Mouse (Mus musculus) brain, adult 2 months (tissue): ENCODE results near the gene Tpra1.

Experiments used
- DNase-seq: peaks from one replicate; pipeline ENCODE4 v3.0.0; 2011; ENCODE audit warnings: low read depth, low spot score

Tpra1 gene

DNA sequence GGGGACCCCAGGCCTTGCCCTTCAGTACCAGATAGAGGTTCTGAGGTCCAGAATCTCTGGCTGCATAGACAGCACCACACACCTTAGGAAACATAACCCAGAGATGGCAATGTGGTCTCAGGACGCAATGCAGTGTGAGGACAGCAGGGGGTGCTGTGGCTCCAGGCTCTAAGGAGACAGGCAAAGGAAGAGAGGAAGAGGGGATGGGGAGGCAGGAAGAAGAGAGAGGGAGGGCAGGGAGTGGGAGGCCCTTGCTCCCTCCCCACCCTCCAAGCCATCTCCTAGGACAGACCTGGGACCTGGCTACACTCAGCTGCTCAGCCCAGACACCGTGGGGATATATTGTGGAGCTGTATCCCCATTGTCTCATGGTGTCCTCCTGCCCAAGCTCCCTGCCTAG is 25.5 kb downstream of the Tpra1 start:
- peak; percentile 90 for DNase-seq

DNA sequence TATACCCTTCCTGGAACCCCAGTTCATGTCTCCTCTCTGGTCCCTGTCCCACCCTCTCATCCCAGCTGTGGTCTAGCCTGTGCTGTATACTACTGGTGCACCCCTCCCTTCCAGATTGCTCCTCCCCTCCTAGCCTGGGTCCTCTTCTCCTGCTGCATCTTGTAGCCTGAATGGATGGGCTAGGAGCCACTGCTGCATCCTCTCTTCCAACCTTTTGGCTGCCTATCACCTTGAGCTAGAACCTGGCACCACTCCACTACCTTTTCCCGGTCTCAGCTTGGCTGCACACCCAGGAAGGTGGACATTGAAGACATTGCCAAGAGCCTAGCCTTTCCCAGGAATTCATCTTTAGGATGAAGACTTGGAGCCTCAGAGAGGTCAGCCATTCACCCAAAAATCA is 26.0 kb downstream of the Tpra1 start:
- no peak for DNase-seq

DNA sequence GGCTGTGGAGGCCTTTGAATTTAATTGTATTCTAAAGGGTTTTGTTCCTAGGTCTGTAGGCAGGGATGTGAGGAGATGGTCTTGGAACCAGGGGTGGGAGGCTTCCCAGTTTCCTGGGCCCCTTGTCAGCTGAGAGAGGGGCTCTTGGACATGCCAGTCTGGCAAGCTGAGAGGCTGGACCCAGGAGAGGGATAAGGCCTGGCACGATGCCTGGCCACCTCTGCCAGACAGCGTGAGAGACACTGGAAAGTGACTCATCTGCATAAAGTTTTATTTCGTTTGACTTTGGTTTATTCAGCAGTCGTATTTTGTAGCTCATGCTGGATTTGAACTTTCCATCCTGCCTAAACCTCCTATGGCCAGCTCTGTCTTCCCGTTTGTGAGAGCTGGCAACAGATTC is 26.5 kb downstream of the Tpra1 start:
- no peak for DNase-seq

DNA sequence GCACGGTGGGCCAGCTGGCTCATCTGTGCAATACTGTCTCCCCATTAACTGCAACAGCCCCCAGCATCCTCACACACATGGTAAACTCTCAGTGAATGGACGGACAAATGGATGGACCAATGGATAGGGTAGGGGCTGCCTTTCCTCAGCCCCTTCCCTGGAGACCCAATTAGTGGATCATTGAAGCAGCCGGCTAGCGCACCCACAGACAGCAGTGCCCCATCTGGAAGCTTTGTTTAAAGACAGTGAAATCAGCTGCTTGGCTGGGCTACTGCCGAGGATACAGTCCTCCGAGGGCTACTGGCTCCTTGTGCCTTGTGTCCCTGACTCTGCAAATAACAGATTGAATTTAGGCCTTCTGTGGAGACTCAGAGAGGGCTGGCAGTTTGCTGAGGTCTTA is 27.4 kb downstream of the Tpra1 start:
- DNase-seq: no peak

DNA sequence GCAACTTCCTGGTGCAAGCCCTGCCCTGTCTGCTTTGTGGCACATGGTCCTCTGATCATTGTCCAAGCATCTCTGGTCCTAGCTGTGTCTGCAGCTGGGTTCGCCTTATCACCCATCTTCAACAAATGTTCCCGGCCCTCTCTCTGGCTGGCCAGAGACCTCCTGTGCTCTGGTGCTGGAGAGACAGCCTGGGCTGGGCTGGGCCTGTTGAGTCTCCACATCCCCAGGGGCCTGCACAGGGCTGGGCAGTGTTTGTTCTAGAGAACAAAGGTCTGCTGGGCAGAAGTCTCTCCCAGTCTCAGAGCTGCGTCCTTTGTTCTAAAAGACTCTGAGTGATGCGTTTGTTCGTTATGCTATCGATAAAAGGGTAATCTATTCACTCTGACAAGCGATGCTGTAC is 28.0 kb downstream of the Tpra1 start:
- DNase-seq: no peak

DNA sequence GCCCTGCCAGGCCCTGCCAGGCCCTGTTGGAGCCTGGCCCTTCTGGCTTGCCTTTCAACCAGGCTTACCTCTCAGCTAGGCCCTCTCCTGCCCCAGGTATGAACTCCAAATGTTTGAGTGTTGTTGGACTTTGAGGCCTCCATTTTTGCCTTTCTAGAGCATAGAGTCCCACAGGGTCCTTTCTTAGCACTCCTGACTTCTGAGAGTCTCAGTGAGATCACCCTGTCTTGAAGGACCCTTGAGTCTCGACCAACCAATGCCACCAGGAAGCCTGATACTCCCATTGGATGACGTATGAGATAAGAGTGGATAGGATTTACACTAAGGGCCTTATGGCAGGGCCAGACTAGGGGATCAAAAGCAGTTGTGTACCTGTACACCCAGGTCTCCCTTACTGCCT is 29.4 kb downstream of the Tpra1 start:
- no peak for DNase-seq

DNA sequence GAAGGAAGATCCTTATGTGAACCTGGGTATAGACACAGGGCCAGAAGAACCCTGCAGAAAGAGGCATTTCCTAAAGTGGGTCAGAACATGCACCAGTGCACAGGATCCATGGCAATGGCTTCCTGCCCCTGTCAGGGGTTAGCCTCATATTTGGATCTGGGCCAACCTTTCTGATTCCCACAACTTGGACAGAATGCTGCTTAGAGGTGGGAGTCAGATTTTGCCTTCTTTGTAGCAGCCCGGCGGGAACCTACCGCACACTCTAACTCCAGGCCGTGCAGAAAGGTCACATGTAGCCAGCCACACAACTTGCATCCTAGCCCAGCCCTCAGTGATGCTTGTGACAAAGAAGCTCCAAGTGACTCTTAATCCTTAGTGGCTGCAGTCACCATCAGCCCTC is 32.1 kb downstream of the Tpra1 start:
- no peak for DNase-seq

DNA sequence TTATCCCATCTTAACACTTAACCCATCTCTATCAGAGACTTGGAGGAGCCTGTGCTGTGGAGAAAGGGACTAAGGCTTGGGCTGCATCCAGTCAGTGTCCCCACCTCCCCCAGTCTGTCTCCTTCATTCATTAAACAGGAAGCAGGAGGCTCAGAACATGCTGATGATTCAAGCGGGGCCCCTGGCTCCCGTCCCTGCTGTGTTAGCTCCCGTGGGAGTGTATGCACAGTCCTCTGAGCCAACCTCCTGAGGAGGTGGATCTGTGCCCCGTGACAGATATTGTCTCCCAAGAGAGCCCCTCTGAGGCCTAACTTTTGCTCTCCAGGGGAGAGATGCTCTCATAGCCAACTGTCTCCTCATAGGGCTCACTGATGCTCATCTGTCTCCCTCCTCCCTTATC is 32.8 kb downstream of the Tpra1 start:
- DNase-seq: peak; percentile 87

DNA sequence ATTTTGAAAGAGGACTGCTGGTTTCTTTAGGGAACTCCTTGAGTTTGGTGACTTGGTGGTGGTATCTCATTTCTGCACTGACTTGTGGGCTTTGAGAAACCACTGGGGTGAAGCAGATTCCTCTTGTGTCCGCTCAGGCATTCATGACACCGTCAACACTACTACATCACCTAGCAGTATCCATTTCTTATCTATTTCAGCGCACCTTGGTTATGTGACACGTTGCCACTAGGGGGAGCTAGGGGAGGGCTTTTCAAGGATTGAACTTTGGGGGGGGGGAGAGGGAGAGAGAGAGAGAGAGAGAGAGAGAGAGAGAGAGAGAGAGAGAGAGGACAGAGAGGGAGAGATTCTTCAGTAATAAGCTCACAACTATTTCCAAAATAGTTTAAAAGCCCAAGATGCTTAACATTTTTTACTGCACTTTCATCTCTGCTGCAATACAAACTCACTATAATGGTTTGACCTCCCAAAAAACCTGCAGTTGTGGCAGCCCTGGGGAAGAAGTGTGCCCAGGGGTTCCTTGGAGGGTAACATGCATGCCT is 33.8 kb downstream of the Tpra1 start:
- peak; percentile 89 for DNase-seq

DNA sequence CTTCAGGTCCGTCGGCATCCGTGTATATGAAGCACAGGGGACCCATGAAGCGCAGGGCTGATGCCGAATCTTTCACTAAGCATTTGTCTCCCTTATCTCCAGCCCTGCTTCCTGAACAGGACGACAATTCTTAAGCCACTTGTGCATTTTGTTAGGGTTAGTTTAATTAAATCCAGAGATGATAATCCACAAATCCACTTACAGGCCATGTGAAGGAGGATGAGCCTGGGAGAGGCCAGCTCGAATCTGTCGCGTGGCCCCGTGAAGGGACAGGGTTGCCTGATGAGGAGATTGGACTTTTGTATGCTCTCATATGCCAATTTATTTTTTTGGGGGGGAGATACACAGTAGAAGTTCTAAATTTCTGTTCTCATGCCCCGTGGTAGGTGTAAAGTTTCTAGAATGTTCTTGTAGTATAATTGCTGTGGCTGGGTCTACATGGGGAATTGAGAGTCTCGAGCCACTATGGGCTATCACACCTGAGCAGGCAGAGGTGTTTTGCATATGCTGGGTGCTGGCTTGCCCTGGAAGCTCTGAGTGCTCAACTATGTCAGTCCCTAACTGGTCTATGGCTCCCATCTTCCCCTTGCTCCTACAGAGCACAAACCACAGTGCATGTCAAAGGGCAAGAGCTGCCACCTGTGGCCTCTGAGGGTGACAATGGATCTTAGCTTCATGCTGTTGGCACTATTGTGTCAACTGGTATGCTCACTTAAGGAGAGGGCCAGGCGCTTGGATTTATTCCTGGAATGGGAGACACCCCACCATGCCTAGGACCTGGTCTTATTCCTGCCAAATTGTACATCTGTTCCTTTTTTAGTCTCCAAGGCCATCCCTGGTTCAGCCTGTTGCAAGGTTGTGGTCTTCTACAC is 34.5 kb downstream of the Tpra1 start:
- peak; percentile 60 for DNase-seq

DNA sequence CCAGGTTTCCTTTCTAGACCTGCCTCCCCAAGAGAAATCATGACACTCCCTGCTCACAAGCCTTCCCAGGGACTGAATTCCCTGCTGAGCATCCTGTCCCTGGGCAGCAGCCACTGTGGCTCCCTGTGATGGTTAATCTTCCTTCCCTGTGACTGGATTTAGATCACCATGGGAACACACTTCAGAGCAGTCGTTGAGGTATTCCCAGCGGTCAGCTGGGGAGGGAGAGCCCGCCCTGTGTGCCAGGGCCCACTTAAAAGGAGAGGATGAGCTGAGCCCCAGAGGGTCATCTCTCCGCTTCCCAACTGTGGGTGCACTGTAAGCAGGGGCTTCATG is 35.1 kb downstream of the Tpra1 start:
- DNase-seq: peak; percentile 48

DNA sequence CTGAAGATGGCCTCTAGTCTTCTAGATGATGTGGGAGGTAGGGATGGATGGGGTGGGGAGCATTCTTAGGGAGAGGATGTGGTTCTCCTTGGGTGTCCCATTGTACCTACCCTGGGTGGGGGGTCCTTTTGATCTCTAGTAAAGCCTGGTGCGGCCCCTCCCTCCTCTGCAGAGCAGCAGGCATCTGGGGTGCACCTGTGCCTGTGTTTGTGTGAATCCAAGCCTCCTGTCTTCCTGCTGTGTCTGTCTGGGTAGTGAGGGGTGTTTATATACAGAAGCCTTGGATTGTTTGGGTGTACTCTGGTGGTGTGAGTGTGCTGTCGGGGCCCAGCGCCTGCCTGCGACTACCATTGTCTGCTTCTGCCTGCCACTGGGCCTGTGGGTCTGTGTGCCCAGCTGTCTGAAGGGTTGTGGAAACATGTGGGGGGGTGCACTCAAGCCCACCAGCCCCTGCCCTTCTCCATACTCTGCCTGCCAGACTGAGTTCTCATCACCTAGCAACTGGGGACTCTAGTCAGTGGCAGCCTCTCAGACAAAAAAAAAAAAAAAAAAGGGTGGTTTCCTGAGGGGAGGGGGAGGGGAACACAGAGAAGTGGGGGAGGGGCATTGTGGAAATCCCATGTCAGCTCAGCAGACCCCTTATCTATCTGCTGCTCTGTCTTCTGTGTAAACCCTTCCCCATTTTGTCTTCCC is 36.1 kb downstream of the Tpra1 start:
- no peak for DNase-seq

DNA sequence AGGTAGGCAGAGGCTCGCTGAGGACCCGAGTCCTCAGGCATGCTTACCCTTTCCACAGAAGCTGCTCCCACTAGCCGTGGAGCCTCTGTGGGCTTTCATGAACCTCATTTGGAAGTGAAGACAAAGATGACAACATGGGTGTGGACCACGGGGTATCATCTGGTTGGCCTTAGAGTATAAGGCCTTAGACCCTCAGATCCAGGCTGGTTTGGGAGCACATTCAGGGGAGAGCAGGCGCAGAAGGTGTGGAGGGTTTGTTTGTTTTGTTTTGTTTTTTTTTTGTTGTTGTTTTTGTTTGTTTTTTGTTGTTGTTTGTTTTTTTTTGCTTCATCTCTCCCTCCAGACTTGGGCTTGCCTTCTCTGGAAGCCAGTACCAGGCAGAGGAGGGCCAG is 36.6 kb downstream of the Tpra1 start:
- no peak for DNase-seq

DNA sequence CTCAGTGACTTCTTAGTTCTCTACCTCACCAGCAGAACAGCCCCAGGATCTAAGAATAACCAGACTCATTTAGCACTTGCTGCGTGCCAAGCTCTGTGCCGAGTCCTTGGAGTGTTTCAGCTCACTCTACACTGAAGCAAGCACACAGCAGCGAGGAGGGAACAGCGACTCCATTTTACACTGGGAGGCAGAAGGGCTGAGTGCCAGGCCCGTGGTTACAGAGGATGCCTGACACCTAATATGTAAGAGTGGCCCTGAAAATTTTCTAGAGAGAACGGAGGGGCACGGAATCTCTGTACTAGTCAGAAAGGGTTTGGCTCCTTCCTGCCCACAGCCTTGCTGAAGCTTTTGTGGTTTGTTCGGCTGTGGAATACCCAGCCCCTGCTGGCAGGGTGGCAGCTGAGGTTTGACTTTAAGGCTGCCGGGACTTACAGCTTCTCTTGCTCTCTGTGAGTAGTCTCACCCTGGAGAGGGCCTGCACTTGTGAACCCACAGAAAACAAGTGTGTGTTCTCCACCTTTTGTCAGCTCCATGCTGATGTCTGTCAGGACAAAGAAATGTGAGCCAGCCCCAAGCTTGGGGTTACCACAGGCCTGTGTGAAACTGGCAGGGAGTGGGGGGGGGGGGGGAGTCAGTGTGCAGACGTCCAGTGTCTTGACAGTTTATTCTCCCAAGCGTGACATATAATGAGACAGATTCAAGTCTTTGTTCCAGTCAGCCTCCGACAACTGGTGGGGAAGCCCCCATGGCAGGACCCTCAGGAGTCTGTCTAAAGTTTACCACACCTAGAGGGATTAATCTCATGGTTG is 37.4 kb downstream of the Tpra1 start:
- peak; percentile 89 for DNase-seq

DNA sequence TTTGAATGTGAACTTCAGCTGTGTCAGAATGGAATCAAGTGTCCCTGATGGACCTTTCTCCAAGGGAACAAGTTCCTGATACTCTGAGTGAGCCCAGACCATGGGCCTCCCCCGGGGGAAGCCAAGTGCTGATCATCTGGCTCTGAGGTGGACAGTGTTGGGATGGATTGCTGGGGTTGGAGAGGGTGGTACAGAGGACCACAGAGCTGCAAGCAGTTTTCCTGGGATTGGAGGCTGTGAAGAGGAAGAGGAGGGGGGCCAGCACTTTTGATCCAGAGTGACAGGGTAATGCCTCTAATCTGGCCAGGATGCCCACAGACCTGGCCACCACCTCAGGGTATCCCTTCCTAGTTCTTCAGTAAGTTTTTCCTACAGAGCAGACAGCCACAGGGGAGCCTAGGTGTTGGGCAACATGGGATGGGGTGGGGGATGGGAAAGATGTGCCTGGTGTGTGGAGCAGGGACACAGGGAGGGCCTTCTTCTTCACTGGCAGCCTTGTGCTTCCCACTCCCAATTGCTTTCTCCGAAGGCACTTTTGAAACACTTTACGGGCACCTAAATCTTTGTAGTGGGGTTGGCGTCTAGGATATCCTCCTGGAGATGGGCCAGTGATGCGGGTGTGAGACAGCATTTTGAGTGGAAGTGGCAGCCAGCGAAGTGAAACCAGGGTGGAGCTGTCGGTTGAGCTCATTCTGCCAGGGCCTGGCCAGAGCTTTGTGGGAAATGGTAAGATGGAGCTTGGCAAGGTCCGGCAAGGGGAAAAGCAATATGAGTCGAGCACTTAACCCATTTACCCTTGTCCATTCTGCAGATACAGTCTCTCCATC is 38.3 kb downstream of the Tpra1 start:
- no peak for DNase-seq

DNA sequence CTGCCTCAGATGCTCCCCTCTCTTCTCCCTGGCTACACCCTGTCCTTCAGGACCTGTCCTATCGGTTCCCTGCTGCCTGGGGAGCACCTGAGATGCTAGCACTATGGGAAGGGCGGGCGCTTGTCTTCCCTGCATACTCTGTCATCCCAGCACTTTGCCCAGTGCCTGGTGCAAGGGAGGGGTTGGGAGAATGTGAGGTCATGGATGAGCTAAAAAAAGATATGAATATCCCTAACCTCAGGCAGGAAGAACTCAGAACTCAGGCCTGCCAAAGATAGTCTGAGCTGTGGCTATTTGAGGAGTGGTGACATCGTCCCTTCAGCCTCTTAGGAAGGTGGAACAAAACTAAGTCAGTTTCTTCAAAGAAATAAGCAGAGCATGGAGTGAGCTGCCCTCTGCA is 39.6 kb downstream of the Tpra1 start:
- DNase-seq: peak; percentile 58

DNA sequence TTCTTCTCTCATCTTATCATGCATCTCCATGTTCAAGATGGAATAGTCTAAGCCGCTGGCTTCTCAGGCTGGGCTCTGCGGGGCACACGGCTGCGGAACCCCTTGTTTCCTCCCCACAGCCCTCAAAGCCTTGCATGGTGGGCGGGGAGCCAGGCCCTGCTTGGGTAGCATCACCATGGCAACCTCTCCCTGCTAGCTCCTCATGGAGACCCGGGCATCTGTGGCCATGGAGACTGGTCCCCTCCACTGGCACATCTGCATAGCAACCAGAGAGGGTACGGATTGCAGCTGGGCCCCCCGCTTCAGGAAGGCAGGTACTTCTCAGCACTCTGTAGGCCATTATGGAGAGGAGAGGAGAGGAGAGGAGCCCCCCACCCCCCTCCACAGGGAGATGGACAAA is 40.5 kb downstream of the Tpra1 start:
- peak; percentile 78 for DNase-seq

DNA sequence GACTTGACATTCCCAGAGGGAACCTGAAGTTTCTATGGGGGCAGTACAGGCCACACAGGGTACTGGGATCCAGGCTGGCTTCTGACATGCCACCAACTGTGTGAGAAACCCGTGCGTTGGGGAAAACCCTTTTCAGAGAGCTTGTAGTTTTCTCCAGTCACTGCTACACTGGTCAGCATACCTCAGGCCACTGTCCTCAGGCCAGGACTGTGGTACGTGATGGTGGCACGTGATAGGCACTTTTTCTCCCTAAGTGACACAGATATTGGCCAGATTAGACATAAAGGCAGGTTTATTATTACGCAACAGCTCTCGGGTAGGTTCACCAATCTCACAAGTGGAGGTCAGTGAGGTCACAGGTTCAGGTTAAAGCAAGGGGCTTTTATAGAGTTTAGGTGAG is 41.6 kb downstream of the Tpra1 start:
- no peak for DNase-seq

DNA sequence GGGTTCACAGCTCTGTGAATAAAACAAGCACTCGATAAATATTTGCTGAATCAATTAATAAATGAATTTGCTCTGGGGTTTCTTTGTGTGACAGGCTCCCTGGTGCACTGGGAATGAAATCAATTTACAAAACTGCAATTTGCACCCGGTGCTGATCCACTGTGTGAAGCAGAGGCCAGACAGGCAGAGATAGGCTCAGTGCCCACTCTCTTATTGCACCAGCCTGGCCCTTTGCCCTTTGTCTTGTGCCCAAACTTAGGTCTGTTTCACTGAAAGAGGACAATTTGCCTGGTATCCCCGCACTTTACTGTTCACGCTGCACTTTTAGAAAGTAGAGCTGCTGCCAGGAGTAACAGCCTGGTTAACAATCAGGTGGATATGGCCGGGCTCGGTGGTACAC is 44.4 kb downstream of the Tpra1 start:
- DNase-seq: no peak

DNA sequence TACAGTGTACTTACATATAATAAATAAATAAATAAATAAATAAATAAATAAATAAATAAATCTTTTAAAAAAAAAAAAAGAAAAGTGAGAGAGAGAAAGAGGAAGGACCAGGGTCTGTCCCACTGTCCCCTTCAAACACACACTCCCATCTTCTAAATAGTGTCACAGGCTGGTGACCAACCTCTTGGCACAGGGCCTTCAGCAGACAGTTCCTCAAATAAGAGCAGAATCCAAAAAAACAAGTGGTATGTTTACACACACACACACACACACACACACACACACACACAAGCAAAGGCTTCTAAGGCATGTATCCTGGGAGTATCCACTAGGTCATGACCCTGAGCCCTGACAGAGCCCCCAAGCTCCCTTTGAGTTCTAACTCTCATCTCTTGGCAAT is 45.7 kb downstream of the Tpra1 start:
- no peak for DNase-seq

DNA sequence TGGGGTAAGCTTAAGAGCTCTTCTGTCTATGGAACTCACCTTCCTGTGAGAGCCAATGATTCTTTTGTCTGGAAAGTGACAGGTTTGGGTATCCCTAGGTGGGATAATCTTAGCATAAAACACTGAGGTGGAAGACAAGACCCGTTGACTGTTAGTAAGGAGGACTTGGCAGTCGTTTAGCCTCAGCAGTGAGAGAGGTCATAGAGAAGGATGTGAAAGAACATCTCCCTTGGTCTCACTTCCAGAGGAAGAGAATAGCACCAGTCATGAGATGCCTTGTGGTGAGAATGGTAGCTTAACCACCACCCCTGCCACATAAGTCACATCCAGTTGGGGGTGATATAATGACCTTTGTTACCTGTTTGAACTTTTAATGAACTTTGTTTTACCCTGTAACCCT is 54.7 kb downstream of the Tpra1 start:
- DNase-seq: no peak
